Mouse (Mus musculus): ENCODE results near the gene Serac1. TPM values are rescaled to one million over a fixed set of nuclear protein-coding genes. Genes with fewer than 3 reads are reported as not detected.

The Serac1 gene
- total and polyA plus RNA-seq, 2 experiments from 2014 or later = 6.2 to 15.6 TPM

- H3K4me3 ChIP-seq (ENCODE audit: low read length) = no peak overlapping the region
- 80% methylated on average over 6 of the region's 6 CpGs for WGBS
Observed at GRCm38 (mm10) chr17:6103566-6103965, 24.0 kb upstream of the Serac1 start.

GRCm38 (mm10) chr17:6102287-6102686, 22.7 kb upstream of the Serac1 start:
- TF ChIP-seq CTCF (IDR thresholded peaks at IDR 0.05; ENCODE audit: low read depth) = no peak
- no peak overlapping the region for H3K9ac ChIP-seq (replicated peaks; ENCODE audit: low read length)
- H3K27ac ChIP-seq = no peak overlapping the region
- no peak overlapping the region for H3K4me3 ChIP-seq (ENCODE audit: low read length)
- no peak for ATAC-seq
- no peaks in the 10 kb centered on the region for H3K27me3 ChIP-seq (ENCODE audit: insufficient read depth, low read length)
- no peaks in the 10 kb centered on the region for H3K9me3 ChIP-seq (ENCODE audit: low read length)
- WGBS = 89% methylated on average over 3 of the region's 3 CpGs
- no peak for DNase-seq (ENCODE audit: low spot score)
- H3K36me3 ChIP-seq (ENCODE audit: insufficient read depth, low read length) = no peaks in the 10 kb centered on the region
- H3K4me2 ChIP-seq (ENCODE audit: low read depth, low read length) = no peak overlapping the region
- no peaks in the 10 kb centered on the region for H3K4me1 ChIP-seq (ENCODE audit: insufficient read depth, low read length)

More at GRCm38 (mm10) chr17:6103566-6103965, 24.0 kb upstream of the Serac1 start:
- H3K27ac ChIP-seq = no peak overlapping the region
- TF ChIP-seq CTCF (IDR thresholded peaks at IDR 0.05; ENCODE audit: low read depth) = no peak
- no peak overlapping the region for H3K4me2 ChIP-seq (ENCODE audit: low read depth, low read length)
- DNase-seq (ENCODE audit: low spot score) (no peak), ATAC-seq (no peak)
- no peaks in the 10 kb centered on the region for H3K36me3 ChIP-seq (ENCODE audit: insufficient read depth, low read length)
- no peak overlapping the region for H3K9ac ChIP-seq (replicated peaks; ENCODE audit: low read length)
- H3K9me3 ChIP-seq (ENCODE audit: low read length) = no peaks in the 10 kb centered on the region
- H3K4me1 ChIP-seq (ENCODE audit: insufficient read depth, low read length) = 0 out of 2 replicates have a peak, but pooled peaks cover 3% of the 10 kb centered on the region
- no peaks in the 10 kb centered on the region for H3K27me3 ChIP-seq (ENCODE audit: insufficient read depth, low read length)

DNA sequence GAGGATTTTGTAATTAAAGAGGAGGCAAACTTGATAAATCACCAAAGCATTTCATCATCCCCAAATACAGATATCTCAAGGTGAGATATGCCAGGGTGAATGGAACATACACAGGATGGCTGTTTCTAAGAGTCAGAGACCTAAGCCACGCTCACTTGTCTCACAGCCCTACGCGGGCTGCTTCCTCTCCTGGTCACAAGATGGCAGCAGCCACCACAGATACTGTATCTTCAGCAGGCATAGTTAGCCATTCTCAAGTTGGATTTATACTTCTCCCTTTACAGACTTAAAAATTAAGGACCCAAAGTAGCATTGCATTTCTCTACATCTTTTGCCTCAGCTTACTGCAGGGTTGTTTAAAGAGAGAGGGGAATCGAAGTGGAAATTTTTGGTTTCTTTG, 18.3 kb upstream of the Serac1 start:
- no peak overlapping the region for H3K9ac ChIP-seq (replicated peaks; ENCODE audit: low read length)
- H3K4me3 ChIP-seq (ENCODE audit: low read length) = no peak overlapping the region
- no peak overlapping the region for H3K4me2 ChIP-seq (ENCODE audit: low read depth, low read length)
- no peaks in the 10 kb centered on the region for H3K4me1 ChIP-seq (ENCODE audit: insufficient read depth, low read length)
- ATAC-seq (peak; percentile 64; the same call in 1 of the 2 replicates), DNase-seq (ENCODE audit: low spot score) (peak; percentile 81)
- TF ChIP-seq CTCF (IDR thresholded peaks at IDR 0.05; ENCODE audit: low read depth) = peak; percentile 90
- no peaks in the 10 kb centered on the region for H3K36me3 ChIP-seq (ENCODE audit: insufficient read depth, low read length)
- no peaks in the 10 kb centered on the region for H3K9me3 ChIP-seq (ENCODE audit: low read length)
- H3K27ac ChIP-seq = no peak overlapping the region
- H3K27me3 ChIP-seq (ENCODE audit: insufficient read depth, low read length) = no peaks in the 10 kb centered on the region
- 28% methylated on average over 4 of the region's 4 CpGs for WGBS

DNA sequence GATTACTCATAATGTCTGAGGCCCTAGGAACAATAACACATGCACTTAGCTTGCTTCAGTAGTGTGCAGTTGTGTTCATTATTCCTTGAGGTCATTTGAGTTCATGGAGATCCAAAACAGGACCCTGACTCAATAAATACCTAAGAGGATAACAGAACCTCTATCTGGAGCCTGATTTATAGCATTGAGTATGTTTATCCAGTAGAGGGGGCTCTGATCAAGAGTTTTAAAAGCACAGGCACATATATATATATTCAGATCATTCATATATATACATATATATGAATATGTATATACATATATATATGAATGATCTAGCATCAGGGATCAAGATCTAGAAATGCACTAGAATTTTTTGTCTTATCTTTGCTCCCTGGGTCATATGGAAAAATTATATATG, 16.0 kb upstream of the Serac1 start:
- Histone ChIP-seq H3K4me3 (ENCODE audit: low read length) (no peak overlapping the region), H3K4me1 (ENCODE audit: insufficient read depth, low read length) (no peaks in the 10 kb centered on the region), H3K4me2 (ENCODE audit: low read depth, low read length) (no peak overlapping the region), H3K9ac (replicated peaks; ENCODE audit: low read length) (no peak overlapping the region), H3K9me3 (ENCODE audit: low read length) (no peaks in the 10 kb centered on the region), H3K27me3 (ENCODE audit: insufficient read depth, low read length) (no peaks in the 10 kb centered on the region), H3K36me3 (ENCODE audit: insufficient read depth, low read length) (no peaks in the 10 kb centered on the region), H3K27ac (no peak overlapping the region)
- DNase-seq (ENCODE audit: low spot score) (no peak), ATAC-seq (no peak)
- TF ChIP-seq CTCF (IDR thresholded peaks at IDR 0.05; ENCODE audit: low read depth) = peak; percentile 26; the same call in 1 of the 2 replicates

- Histone ChIP-seq H3K9ac (replicated peaks; ENCODE audit: low read length) (no peak overlapping the region), H3K4me2 (ENCODE audit: low read depth, low read length) (no peak overlapping the region), H3K4me3 (ENCODE audit: low read length) (no peak overlapping the region), H3K27me3 (ENCODE audit: insufficient read depth, low read length) (no peaks in the 10 kb centered on the region), H3K9me3 (ENCODE audit: low read length) (no peaks in the 10 kb centered on the region), H3K4me1 (ENCODE audit: insufficient read depth, low read length) (no peaks in the 10 kb centered on the region), H3K36me3 (ENCODE audit: insufficient read depth, low read length) (no peaks in the 10 kb centered on the region), H3K27ac (no peak overlapping the region)
- TF ChIP-seq CTCF (IDR thresholded peaks at IDR 0.05; ENCODE audit: low read depth) = no peak
- 92% methylated on average over 6 of the region's 6 CpGs for WGBS
- DNase-seq (ENCODE audit: low spot score) = no peak
- ATAC-seq = no peak
Observed at GRCm38 (mm10) chr17:6091604-6092003, 12.1 kb upstream of the Serac1 start.

- DNase-seq (ENCODE audit: low spot score) (no peak), ATAC-seq (no peak)
- Histone ChIP-seq H3K9ac (replicated peaks; ENCODE audit: low read length) (no peak overlapping the region), H3K4me1 (ENCODE audit: insufficient read depth, low read length) (peaks cover 11% of the 10 kb centered on the region; the same call in 1 of the 2 replicates), H3K27ac (no peak overlapping the region), H3K36me3 (ENCODE audit: insufficient read depth, low read length) (peaks cover 13% of the 10 kb centered on the region), H3K4me3 (ENCODE audit: low read length) (no peak overlapping the region), H3K9me3 (ENCODE audit: low read length) (no peaks in the 10 kb centered on the region), H3K27me3 (ENCODE audit: insufficient read depth, low read length) (no peaks in the 10 kb centered on the region), H3K4me2 (ENCODE audit: low read depth, low read length) (no peak overlapping the region)
- WGBS = 89% methylated on average over 5 of the region's 5 CpGs
- no peak for TF ChIP-seq CTCF (IDR thresholded peaks at IDR 0.05; ENCODE audit: low read depth)
Observed at GRCm38 (mm10) chr17:6083323-6083890, 3.9 kb upstream of the Serac1 start.

DNA sequence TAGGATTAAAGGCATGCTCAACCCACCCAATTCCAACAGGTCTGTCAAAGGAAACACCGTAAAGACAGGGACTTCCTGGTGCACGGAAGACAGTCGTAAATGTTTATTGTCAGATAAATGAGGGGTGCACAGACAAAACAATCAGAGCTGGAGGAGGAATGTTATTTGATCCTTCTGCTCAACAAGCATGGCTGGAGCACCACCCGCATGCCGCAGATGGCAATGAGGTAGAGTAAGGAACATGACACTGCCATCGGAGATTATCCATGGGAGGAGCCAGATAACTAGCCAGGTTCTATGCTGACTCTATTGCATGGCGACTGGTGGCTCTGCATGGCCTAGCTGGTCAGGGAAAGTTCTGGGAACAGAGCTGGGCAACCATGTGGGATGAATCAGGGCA, 6.1 kb downstream of the Serac1 start:
- Histone ChIP-seq H3K9ac (replicated peaks; ENCODE audit: low read length) (no peak overlapping the region), H3K4me1 (ENCODE audit: insufficient read depth, low read length) (peaks cover under 1% of the 10 kb centered on the region; the same call in 1 of the 2 replicates), H3K4me3 (ENCODE audit: low read length) (no peak overlapping the region), H3K27me3 (ENCODE audit: insufficient read depth, low read length) (no peaks in the 10 kb centered on the region), H3K4me2 (ENCODE audit: low read depth, low read length) (no peak overlapping the region), H3K27ac (no peak overlapping the region), H3K9me3 (ENCODE audit: low read length) (no peaks in the 10 kb centered on the region), H3K36me3 (ENCODE audit: insufficient read depth, low read length) (peaks cover 19% of the 10 kb centered on the region)
- no peak for TF ChIP-seq CTCF (IDR thresholded peaks at IDR 0.05; ENCODE audit: low read depth)
- no peak for DNase-seq (ENCODE audit: low spot score)
- WGBS = 92% methylated on average over 7 of the region's 7 CpGs
- no peak for ATAC-seq

Measured in hindbrain, postnatal 0 days (tissue).